Mouse (Mus musculus): Measurements from ENCODE around the gene Pakap. TPM values are rescaled to one million over a fixed set of nuclear protein-coding genes. Genes with fewer than 3 reads are reported as not detected.

Gene Pakap
- polyA plus RNA-seq, 1 experiment, result not detected

- WGBS, result 38% methylated on average over 2 of the region's 2 CpGs
- peaks cover 4% of the 10 kb centered on the region; the same call in 1 of the 2 replicates for H3K4me1 ChIP-seq (ENCODE audit: control insufficient read depth, insufficient read depth, low read length)
- peak overlapping the region; percentile 16; the same call in 1 of the 2 replicates for H3K27ac ChIP-seq (ENCODE audit: insufficient read depth, low read depth, low read length)
- TF ChIP-seq POLR2A (IDR thresholded peaks at IDR 0.05; ENCODE audit: insufficient read depth, low read depth, low read length), result no peak
- no peak for TF ChIP-seq CTCF (IDR thresholded peaks at IDR 0.05; ENCODE audit: insufficient read depth, low read depth, low read length)
- no peak overlapping the region for H3K4me3 ChIP-seq (ENCODE audit: insufficient read depth, low read depth, low read length)
These were observed 298.1 kb downstream of the Pakap start for GRCm38 (mm10) chr4:57866088-57866487.

GRCm38 (mm10) chr4:57866990-57867389 is 299.0 kb downstream of the Pakap start:
- Histone ChIP-seq H3K4me1 (ENCODE audit: control insufficient read depth, insufficient read depth, low read length) (peaks cover 6% of the 10 kb centered on the region; the same call in 1 of the 2 replicates), H3K27ac (ENCODE audit: insufficient read depth, low read depth, low read length) (peak overlapping the region; percentile 73; the same call in 1 of the 2 replicates), H3K4me3 (ENCODE audit: insufficient read depth, low read depth, low read length) (no peak overlapping the region)
- TF ChIP-seq CTCF (IDR thresholded peaks at IDR 0.05; ENCODE audit: insufficient read depth, low read depth, low read length) (no peak), POLR2A (IDR thresholded peaks at IDR 0.05; ENCODE audit: insufficient read depth, low read depth, low read length) (no peak)
- WGBS, result 13% methylated on average over 9 of the region's 9 CpGs

GRCm38 (mm10) chr4:57867454-57867853 is 299.5 kb downstream of the Pakap start:
- Histone ChIP-seq H3K4me1 (ENCODE audit: control insufficient read depth, insufficient read depth, low read length) (peaks cover 7% of the 10 kb centered on the region; the same call in 1 of the 2 replicates), H3K4me3 (ENCODE audit: insufficient read depth, low read depth, low read length) (no peak overlapping the region), H3K27ac (ENCODE audit: insufficient read depth, low read depth, low read length) (no peak overlapping the region)
- WGBS, result 30% methylated on average over 10 of the region's 10 CpGs
- TF ChIP-seq POLR2A (IDR thresholded peaks at IDR 0.05; ENCODE audit: insufficient read depth, low read depth, low read length), result no peak
- TF ChIP-seq CTCF (IDR thresholded peaks at IDR 0.05; ENCODE audit: insufficient read depth, low read depth, low read length), result no peak

DNA sequence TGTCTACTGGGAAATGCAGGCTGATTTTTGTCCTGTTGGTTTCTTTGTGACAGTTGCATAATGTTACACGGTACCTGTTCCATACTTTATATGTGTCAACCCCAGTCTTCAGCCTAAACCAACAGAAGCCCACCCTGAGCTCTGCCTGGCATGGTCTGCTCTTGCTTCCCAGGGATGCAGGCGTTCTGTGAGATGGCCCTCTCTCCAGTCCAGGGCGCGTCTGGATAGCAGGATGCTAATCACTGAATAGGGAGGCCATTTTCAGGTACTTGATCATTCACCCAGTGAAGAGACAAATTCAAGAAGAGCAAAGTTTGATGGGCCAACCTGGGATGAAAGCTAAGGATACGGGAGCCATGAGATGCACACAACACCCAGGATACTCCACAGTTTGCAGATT is 311.2 kb downstream of the Pakap start:
- Histone ChIP-seq H3K4me1 (ENCODE audit: control insufficient read depth, insufficient read depth, low read length) (peaks cover 2% of the 10 kb centered on the region; the same call in 1 of the 2 replicates), H3K4me3 (ENCODE audit: insufficient read depth, low read depth, low read length) (no peak overlapping the region), H3K27ac (ENCODE audit: insufficient read depth, low read depth, low read length) (no peak overlapping the region)
- TF ChIP-seq CTCF (IDR thresholded peaks at IDR 0.05; ENCODE audit: insufficient read depth, low read depth, low read length) (no peak), POLR2A (IDR thresholded peaks at IDR 0.05; ENCODE audit: insufficient read depth, low read depth, low read length) (no peak)
- 95% methylated on average over 5 of the region's 5 CpGs for WGBS

- TF ChIP-seq POLR2A (IDR thresholded peaks at IDR 0.05; ENCODE audit: insufficient read depth, low read depth, low read length), result no peak
- peak; percentile 68 for TF ChIP-seq CTCF (IDR thresholded peaks at IDR 0.05; ENCODE audit: insufficient read depth, low read depth, low read length)
- H3K27ac ChIP-seq (ENCODE audit: insufficient read depth, low read depth, low read length), result no peak overlapping the region
- 20% methylated on average over 6 of the region's 6 CpGs for WGBS
- no peak overlapping the region for H3K4me3 ChIP-seq (ENCODE audit: insufficient read depth, low read depth, low read length)
- peaks cover 2% of the 10 kb centered on the region; the same call in 1 of the 2 replicates for H3K4me1 ChIP-seq (ENCODE audit: control insufficient read depth, insufficient read depth, low read length)
These were observed 311.9 kb downstream of the Pakap start for GRCm38 (mm10) chr4:57879804-57880357.

GRCm38 (mm10) chr4:57883520-57884421 is 315.8 kb downstream of the Pakap start:
- peaks cover 7% of the 10 kb centered on the region for H3K4me1 ChIP-seq (ENCODE audit: control insufficient read depth, insufficient read depth, low read length)
- H3K27ac ChIP-seq (ENCODE audit: insufficient read depth, low read depth, low read length), result no peak overlapping the region
- H3K4me3 ChIP-seq (ENCODE audit: insufficient read depth, low read depth, low read length), result no peak overlapping the region
- TF ChIP-seq CTCF (IDR thresholded peaks at IDR 0.05; ENCODE audit: insufficient read depth, low read depth, low read length) (no peak), POLR2A (IDR thresholded peaks at IDR 0.05; ENCODE audit: insufficient read depth, low read depth, low read length) (no peak)
- WGBS, result 63% methylated on average over 7 of the region's 7 CpGs

GRCm38 (mm10) chr4:57884511-57884910 is 316.5 kb downstream of the Pakap start:
- 91% methylated on average over 3 of the region's 3 CpGs for WGBS
- H3K4me1 ChIP-seq (ENCODE audit: control insufficient read depth, insufficient read depth, low read length), result peaks cover 7% of the 10 kb centered on the region

GRCm38 (mm10) chr4:57885186-57885585 is 317.2 kb downstream of the Pakap start:
- TF ChIP-seq CTCF (IDR thresholded peaks at IDR 0.05; ENCODE audit: insufficient read depth, low read depth, low read length) (no peak), POLR2A (IDR thresholded peaks at IDR 0.05; ENCODE audit: insufficient read depth, low read depth, low read length) (no peak)
- 83% methylated on average over 2 of the region's 2 CpGs for WGBS
- Histone ChIP-seq H3K27ac (ENCODE audit: insufficient read depth, low read depth, low read length) (no peak overlapping the region), H3K4me3 (ENCODE audit: insufficient read depth, low read depth, low read length) (no peak overlapping the region), H3K4me1 (ENCODE audit: control insufficient read depth, insufficient read depth, low read length) (peaks cover 7% of the 10 kb centered on the region)

More at GRCm38 (mm10) chr4:57884511-57884910, 316.5 kb downstream of the Pakap start:
- no peak overlapping the region for H3K4me3 ChIP-seq (ENCODE audit: insufficient read depth, low read depth, low read length)
- H3K27ac ChIP-seq (ENCODE audit: insufficient read depth, low read depth, low read length), result no peak overlapping the region
- no peak for TF ChIP-seq POLR2A (IDR thresholded peaks at IDR 0.05; ENCODE audit: insufficient read depth, low read depth, low read length)
- no peak for TF ChIP-seq CTCF (IDR thresholded peaks at IDR 0.05; ENCODE audit: insufficient read depth, low read depth, low read length)
